9 mouse cellular contexts compared by ENCODE assay signal in genomic region chr5:85936667-85937314, GRCm38 (mm10).
DNase-seq lines count a peak whose midpoint lies in the region; ATAC-seq and TF ChIP-seq lines count a peak whose summit lies in the region.
"Had no signal": no experiment of that assay in that cellular context is flagged by ENCODE, and none has a peak within 500 bp of the region (broad histone marks: within the 10 kb centered on the region; RNA-seq: fewer than 3 reads in every experiment).

No protein-coding gene starts in this region.

- H3K4me1 ChIP-seq in liver, adult 2 months (ENCODE audit: control insufficient read depth, insufficient read depth, low read length): no peaks in the 10 kb centered on the region
- H3K4me1 ChIP-seq in liver, embryonic 12.5 days: no peaks in the 10 kb centered on the region
- no peaks in the 10 kb centered on the region for H3K4me1 ChIP-seq in embryonic facial prominence, embryonic 11.5 days (ENCODE audit: control insufficient read depth, insufficient read depth, low read length)
- no peaks in the 10 kb centered on the region for H3K4me1 ChIP-seq in lung, embryonic 14.5 days (ENCODE audit: insufficient read depth)

- no peaks in the 10 kb centered on the region for H3K79me2 ChIP-seq in liver, adult 2 months (ENCODE audit: control insufficient read depth, insufficient read depth, low read length)

- ATAC-seq in liver, embryonic 12.5 days: no peak
- ATAC-seq in embryonic facial prominence, embryonic 11.5 days (replicated peaks; ENCODE audit: insufficient number of reproducible peaks, low FRiP score, low TSS enrichment, low read depth): no peak
- no peak for ATAC-seq in lung, embryonic 14.5 days (ENCODE audit: insufficient read depth)

- WGBS in liver, adult 2 months: 39% methylated on average over 8 of the region's 8 CpGs
- WGBS in liver, embryonic 12.5 days (ENCODE audit: insufficient replicate concordance): 31% methylated on average over 8 of the region's 8 CpGs
- WGBS in embryonic facial prominence, embryonic 11.5 days: 41% methylated on average over 8 of the region's 8 CpGs
- WGBS in lung, embryonic 14.5 days: 29% methylated on average over 8 of the region's 8 CpGs

- H3K9me3 ChIP-seq in liver, embryonic 12.5 days (replicated peaks): no peaks in the 10 kb centered on the region
- H3K9me3 ChIP-seq in embryonic facial prominence, embryonic 11.5 days (replicated peaks; ENCODE audit: control insufficient read depth, low read length): no peaks in the 10 kb centered on the region
- no peaks in the 10 kb centered on the region for H3K9me3 ChIP-seq in lung, embryonic 14.5 days (ENCODE audit: low read depth, low read length)

- H3K36me3 ChIP-seq in liver, adult 2 months (ENCODE audit: control insufficient read depth, insufficient read depth, low read length): no peaks in the 10 kb centered on the region
- no peaks in the 10 kb centered on the region for H3K36me3 ChIP-seq in liver, embryonic 12.5 days
- H3K36me3 ChIP-seq in embryonic facial prominence, embryonic 11.5 days (replicated peaks; ENCODE audit: control insufficient read depth, insufficient read depth, low read depth, low read length): no peaks in the 10 kb centered on the region
- no peaks in the 10 kb centered on the region for H3K36me3 ChIP-seq in lung, embryonic 14.5 days (ENCODE audit: insufficient read depth)

- DNase-seq in liver, adult 2 months (ENCODE audit: extremely low read depth, low read depth, low spot score): peak; percentile 27
- DNase-seq in adrenal gland, postnatal 10 days: peak; percentile 47
- DNase-seq in embryonic facial prominence, embryonic 11.5 days (ENCODE audit: low spot score): peak; percentile 79
- DNase-seq in kidney, postnatal 36 days: peak; percentile 4 to 50
- peak; percentile 85 for DNase-seq in lung, embryonic 14.5 days
- peak; percentile 39 for DNase-seq in right cerebral cortex, postnatal 25 days
- no peak for DNase-seq in ovary, postnatal 10 days (ENCODE audit: low spot score)

- H3K27ac ChIP-seq in liver, adult 2 months (replicated peaks; ENCODE audit: insufficient read depth, low read depth, low read length): no peak overlapping the region
- no peak overlapping the region for H3K27ac ChIP-seq in liver, embryonic 12.5 days
- no peak overlapping the region for H3K27ac ChIP-seq in embryonic facial prominence, embryonic 11.5 days (replicated peaks; ENCODE audit: low read depth, low read length)
- no peak overlapping the region for H3K27ac ChIP-seq in lung, embryonic 14.5 days (ENCODE audit: low read depth)

- 0 out of 2 replicates have a peak, but pooled peaks have one; percentile 17 for TF ChIP-seq CTCF in liver, adult 2 months (IDR thresholded peaks at IDR 0.05; ENCODE audit: low read depth, low read length)
- peak; percentile 90 for TF ChIP-seq CTCF in lung, embryonic 14.5 days (IDR thresholded peaks at IDR 0.05; ENCODE audit: low read depth)

- H3K4me2 ChIP-seq in liver, embryonic 12.5 days: no peak overlapping the region
- no peak overlapping the region for H3K4me2 ChIP-seq in embryonic facial prominence, embryonic 11.5 days (ENCODE audit: low read depth, low read length)
- H3K4me2 ChIP-seq in lung, embryonic 14.5 days: no peak overlapping the region

- H3K4me3 ChIP-seq in liver, adult 2 months (ENCODE audit: insufficient read depth, low read depth, low read length): no peak overlapping the region
- no peak overlapping the region for H3K4me3 ChIP-seq in liver, embryonic 12.5 days
- no peak overlapping the region for H3K4me3 ChIP-seq in embryonic facial prominence, embryonic 11.5 days (ENCODE audit: low read depth, low read length)
- H3K4me3 ChIP-seq in lung, embryonic 14.5 days (ENCODE audit: low read depth, low read length): no peak overlapping the region
- H3K4me3 ChIP-seq: erythroblast, embryonic 14.5 days had no signal

- H3K9ac ChIP-seq in liver, adult 2 months (ENCODE audit: low read depth, low read length): no peak overlapping the region
- H3K9ac ChIP-seq in liver, embryonic 12.5 days: no peak overlapping the region
- no peak overlapping the region for H3K9ac ChIP-seq in embryonic facial prominence, embryonic 11.5 days (replicated peaks; ENCODE audit: low read length)
- no peak overlapping the region for H3K9ac ChIP-seq in lung, embryonic 14.5 days

- H3K27me3 ChIP-seq in liver, adult 2 months (ENCODE audit: control insufficient read depth, insufficient read depth, low read length): no peaks in the 10 kb centered on the region
- no peaks in the 10 kb centered on the region for H3K27me3 ChIP-seq in liver, embryonic 12.5 days (replicated peaks)
- H3K27me3 ChIP-seq in embryonic facial prominence, embryonic 11.5 days (ENCODE audit: control insufficient read depth, insufficient read depth, low read length): no peaks in the 10 kb centered on the region
- H3K27me3 ChIP-seq in lung, embryonic 14.5 days (ENCODE audit: insufficient read depth, low read length): no peaks in the 10 kb centered on the region

- TF ChIP-seq POLR2A in liver, adult 2 months (IDR thresholded peaks at IDR 0.05; ENCODE audit: extremely low read depth, insufficient read depth, low read length): no peak
